Mouse (Mus musculus): Measurements from ENCODE around the gene Nanos3. TPM values are rescaled to one million over a fixed set of nuclear protein-coding genes. Genes with fewer than 3 reads are reported as not detected.

Gene Nanos3
- polyA plus RNA-seq, 1 experiment from 2014 or later = 5.0 TPM

MicroRNAs encoded within 50 kb of the gene (microRNA counts, 519-probe panel; counts per million panel counts)
- microRNA mmu-miR-181c (3,105 counts per million, percentile 56 among the panel's probes with 10 or more counts), microRNA mmu-miR-23a (4,499 counts per million, percentile 88 among the panel's probes with 10 or more counts), microRNA mmu-miR-27a (4,793 counts per million, percentile 93 among the panel's probes with 10 or more counts)

Small RNA genes within 50 kb of the gene (microRNA-seq; reads per million reads assigned to microRNA genes)
- gene Gm25110 (not detected), gene Mir181c (6,659 reads per million, percentile 91 among the genes with 10 or more reads in this experiment), gene Mir181d (4,710 reads per million, percentile 87 among the genes with 10 or more reads in this experiment), gene Mir23a (20,577 reads per million, percentile 97 among the genes with 10 or more reads in this experiment), gene Mir24-2 (not detected), gene Mir27a (523 reads per million, percentile 65 among the genes with 10 or more reads in this experiment), gene Mir3074-2 (not detected)

Other genes starting within 250 kb of the Nanos3 start
- 0.56 and 0.70 TPM in 2 replicates for gene Gm10644, start 230.0 kb downstream of the Nanos3 start, polyA plus RNA-seq (2014; fragmentation: Nextera tagmentation; extraction: Ambion mirVana)
- gene Asf1b, start 229.7 kb downstream of the Nanos3 start, polyA plus RNA-seq (2014; fragmentation: Nextera tagmentation; extraction: Ambion mirVana) = 53.2 and 58.2 TPM in 2 replicates
- gene Prkaca, start 212.2 kb downstream of the Nanos3 start, polyA plus RNA-seq (2014; fragmentation: Nextera tagmentation; extraction: Ambion mirVana) = 101 and 112 TPM in 2 replicates
- gene Samd1, start 187.5 kb downstream of the Nanos3 start, polyA plus RNA-seq (2014; fragmentation: Nextera tagmentation; extraction: Ambion mirVana) = 17.5 and 18.3 TPM in 2 replicates
- gene 1700067K01Rik, start 183.7 kb downstream of the Nanos3 start, polyA plus RNA-seq (2014; fragmentation: Nextera tagmentation; extraction: Ambion mirVana) = 0.71 and 0.87 TPM in 2 replicates
- gene 2210011C24Rik, start 173.0 kb downstream of the Nanos3 start, polyA plus RNA-seq (2014; fragmentation: Nextera tagmentation; extraction: Ambion mirVana) = 1.1 and 1.3 TPM in 2 replicates
- 3.2 and 3.6 TPM in 2 replicates for gene Palm3, start 163.7 kb downstream of the Nanos3 start, polyA plus RNA-seq (2014; fragmentation: Nextera tagmentation; extraction: Ambion mirVana)
- gene Il27ra, start 142.6 kb downstream of the Nanos3 start, polyA plus RNA-seq (2014; fragmentation: Nextera tagmentation; extraction: Ambion mirVana) = 1.1 and 1.3 TPM in 2 replicates
- gene Rln3, start 140.2 kb downstream of the Nanos3 start, polyA plus RNA-seq (2014; fragmentation: Nextera tagmentation; extraction: Ambion mirVana) = not detected in 2 replicates
- gene Gm10643, start 120.1 kb downstream of the Nanos3 start, polyA plus RNA-seq (2014; fragmentation: Nextera tagmentation; extraction: Ambion mirVana) = 1.5 and 2.9 TPM in 2 replicates
- 10.4 and 12.0 TPM in 2 replicates for gene Rfx1, start 118.4 kb downstream of the Nanos3 start, polyA plus RNA-seq (2014; fragmentation: Nextera tagmentation; extraction: Ambion mirVana)
- gene Dcaf15, start 80.4 kb downstream of the Nanos3 start, polyA plus RNA-seq (2014; fragmentation: Nextera tagmentation; extraction: Ambion mirVana) = 9.0 and 10.8 TPM in 2 replicates
- 0.18 and 0.20 TPM in 2 replicates for gene Podnl1, start 59.2 kb downstream of the Nanos3 start, polyA plus RNA-seq (2014; fragmentation: Nextera tagmentation; extraction: Ambion mirVana)
- 17.9 and 18.2 TPM in 2 replicates for gene Cc2d1a, start 37.3 kb downstream of the Nanos3 start, polyA plus RNA-seq (2014; fragmentation: Nextera tagmentation; extraction: Ambion mirVana)
- gene 4930432K21Rik, start 37.2 kb downstream of the Nanos3 start, polyA plus RNA-seq (2014; fragmentation: Nextera tagmentation; extraction: Ambion mirVana) = 0.59 and 0.94 TPM in 2 replicates
- gene Zswim4, start 51.8 kb upstream of the Nanos3 start, polyA plus RNA-seq (2014; fragmentation: Nextera tagmentation; extraction: Ambion mirVana) = 9.3 and 9.5 TPM in 2 replicates
- gene D8Ertd738e, start 64.5 kb upstream of the Nanos3 start, polyA plus RNA-seq (2014; fragmentation: Nextera tagmentation; extraction: Ambion mirVana) = 341 and 358 TPM in 2 replicates
- 69.7 and 73.7 TPM in 2 replicates for gene Mri1, start 72.1 kb upstream of the Nanos3 start, polyA plus RNA-seq (2014; fragmentation: Nextera tagmentation; extraction: Ambion mirVana)
- 20.2 and 20.7 TPM in 2 replicates for gene Ccdc130, start 85.2 kb upstream of the Nanos3 start, polyA plus RNA-seq (2014; fragmentation: Nextera tagmentation; extraction: Ambion mirVana)
- gene Cacna1a, start 203.2 kb upstream of the Nanos3 start, polyA plus RNA-seq (2014; fragmentation: Nextera tagmentation; extraction: Ambion mirVana) = 6.2 and 6.7 TPM in 2 replicates